Mouse (Mus musculus): Measurements from ENCODE around the gene Krtap9-5.

The Krtap9-5 gene

DNA sequence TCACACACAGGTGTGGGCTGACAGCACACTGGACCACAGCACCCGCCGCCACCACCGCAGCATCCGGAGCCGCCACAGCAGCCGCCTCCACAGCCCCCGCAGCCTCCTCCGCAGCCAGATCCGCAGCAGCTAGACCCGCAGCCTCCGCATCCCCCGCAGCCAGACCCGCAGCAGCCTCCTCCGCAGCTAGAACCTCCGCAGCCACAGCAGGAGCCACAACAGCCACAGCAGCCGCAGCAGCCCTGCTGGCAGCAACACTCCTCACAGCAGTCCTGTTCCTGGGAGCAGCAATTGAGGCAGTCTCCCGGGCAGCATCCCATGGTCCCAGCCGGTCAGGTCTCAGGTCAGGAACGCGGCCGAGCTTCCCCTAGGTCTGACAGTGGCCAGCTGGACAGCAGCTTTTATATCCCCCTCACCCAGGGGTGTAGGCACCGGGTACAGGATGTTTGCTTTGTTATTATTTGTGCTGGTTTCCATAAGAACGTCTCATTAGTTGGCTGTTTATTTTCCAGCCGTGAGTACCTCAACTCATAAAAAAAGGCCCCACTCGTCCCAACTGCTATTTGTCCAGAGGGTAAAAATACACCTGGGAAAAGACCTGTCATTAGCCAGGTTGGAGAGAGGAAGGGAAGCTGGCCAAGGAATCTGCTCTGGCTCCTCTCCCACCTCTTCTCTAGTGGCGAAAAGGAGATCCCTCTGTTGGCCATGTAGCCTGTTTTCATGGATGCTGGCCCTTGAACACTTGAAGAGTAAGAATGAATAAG lies 45.5 kb downstream of the Krtap9-5 start, which contains the start of gene Krtap17-1:
Gene Krtap17-1 (minus strand): TSS at position 375 of the 764 bp plus-strand sequence.
- H3K27me3 ChIP-seq (ENCODE audit: control insufficient read depth, insufficient read depth, low read length, poor library complexity, severe bottlenecking) = no peaks in the 10 kb centered on the region
- no peak for DNase-seq (ENCODE audit: low read depth, low spot score)
- no peaks in the 10 kb centered on the region for H3K36me3 ChIP-seq (ENCODE audit: control insufficient read depth, insufficient read depth, low read length, poor library complexity, severe bottlenecking)

GRCm38 (mm10) chr11:99994384-99994661 lies 46.0 kb downstream of the Krtap9-5 start:
- DNase-seq (ENCODE audit: low read depth, low spot score) = no peak
- Histone ChIP-seq H3K27me3 (ENCODE audit: control insufficient read depth, insufficient read depth, low read length, poor library complexity, severe bottlenecking) (no peaks in the 10 kb centered on the region), H3K36me3 (ENCODE audit: control insufficient read depth, insufficient read depth, low read length, poor library complexity, severe bottlenecking) (no peaks in the 10 kb centered on the region)

- no peaks in the 10 kb centered on the region for H3K27me3 ChIP-seq (ENCODE audit: control insufficient read depth, insufficient read depth, low read length, poor library complexity, severe bottlenecking)
- H3K36me3 ChIP-seq (ENCODE audit: control insufficient read depth, insufficient read depth, low read length, poor library complexity, severe bottlenecking) = no peaks in the 10 kb centered on the region
- DNase-seq (ENCODE audit: low read depth, low spot score) = no peak
Observed at GRCm38 (mm10) chr11:99999091-99999490, 50.8 kb downstream of the Krtap9-5 start.
